In the genomic region with DNA sequence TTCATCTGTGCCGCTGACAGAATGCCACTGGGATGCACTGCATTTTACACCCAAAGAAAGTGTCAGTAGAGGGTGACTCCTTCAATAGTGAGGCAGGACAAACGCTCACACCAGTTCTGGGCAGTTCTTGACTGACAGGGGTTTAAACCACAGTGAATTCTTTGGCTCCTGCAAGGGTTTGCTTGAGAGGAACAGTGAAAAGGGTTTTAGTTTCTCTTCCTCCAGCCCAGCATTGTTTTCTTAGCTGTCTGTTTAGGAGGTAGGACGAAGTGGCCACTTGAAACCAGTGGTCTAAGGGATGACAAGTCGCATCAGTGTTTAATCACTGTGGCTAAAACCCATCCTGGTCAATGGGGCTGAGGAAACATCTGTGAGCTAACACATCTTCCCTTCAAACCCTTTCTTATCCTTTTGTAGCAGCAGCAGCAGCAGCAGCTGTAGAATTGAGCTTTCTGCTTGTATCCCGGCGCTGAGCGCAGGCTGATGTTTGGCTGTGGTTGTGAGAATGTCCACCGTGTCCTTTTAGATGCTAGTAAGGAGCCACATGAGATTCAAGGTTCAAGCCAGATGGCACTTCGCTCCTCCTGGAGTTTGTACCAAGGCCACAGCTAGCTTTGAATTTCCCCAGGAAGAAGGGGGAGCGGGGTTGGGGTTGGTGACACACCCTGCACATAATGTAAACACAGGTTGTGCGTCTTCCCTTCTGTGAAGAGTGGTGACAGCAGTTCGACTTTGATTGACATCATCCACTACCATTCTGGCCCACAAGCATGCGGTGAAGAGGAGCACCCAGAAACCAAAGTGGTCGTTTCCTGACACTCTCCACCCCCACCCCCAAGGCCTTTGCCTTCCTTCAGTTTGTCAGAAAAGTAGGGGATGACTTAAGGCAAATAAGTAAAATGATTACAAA, we compare ENCODE assay signal across 8 mouse cellular contexts.
DNase-seq lines count a peak whose midpoint lies in the region; ATAC-seq and TF ChIP-seq lines count a peak whose summit lies in the region.

No protein-coding gene starts in this region.

- H3K4me2 ChIP-seq in kidney, embryonic 15.5 days: no peak overlapping the region
- no peak overlapping the region for H3K4me2 ChIP-seq in lung, embryonic 16.5 days (ENCODE audit: low read depth, low read length)

- no peak for TF ChIP-seq CTCF in brain, embryonic 14.5 days (IDR thresholded peaks at IDR 0.05; ENCODE audit: borderline replicate concordance, extremely low read depth, insufficient read depth, insufficient read length)
- TF ChIP-seq CTCF in small intestine, adult 2 months (IDR thresholded peaks at IDR 0.05; ENCODE audit: extremely low read depth, insufficient read length, insufficient replicate concordance, low read depth, low read length): no peak

- ATAC-seq in kidney, embryonic 15.5 days (replicated peaks; ENCODE audit: low FRiP score): no peak; the same call in 1 of the 2 replicates
- ATAC-seq in lung, embryonic 16.5 days (ENCODE audit: low read depth): peak; percentile 75

- no peak overlapping the region for H3K9ac ChIP-seq in kidney, embryonic 15.5 days
- 0 out of 2 replicates have a peak overlapping the region, but pooled peaks have one; percentile 8 for H3K9ac ChIP-seq in lung, embryonic 16.5 days (ENCODE audit: low read length)

- TF ChIP-seq POLR2A in brain, embryonic 14.5 days (IDR thresholded peaks at IDR 0.05; ENCODE audit: borderline replicate concordance, extremely low read depth, insufficient read depth, insufficient read length, poor library complexity, severe bottlenecking): no peak
- TF ChIP-seq POLR2A in small intestine, adult 2 months (IDR thresholded peaks at IDR 0.05; ENCODE audit: low read depth, low read length): no peak

- H3K36me3 ChIP-seq in kidney, embryonic 15.5 days: no peaks in the 10 kb centered on the region
- no peaks in the 10 kb centered on the region for H3K36me3 ChIP-seq in lung, embryonic 16.5 days (ENCODE audit: control insufficient read depth, insufficient read depth, low read length)
- no peaks in the 10 kb centered on the region for H3K36me3 ChIP-seq in small intestine, adult 2 months (ENCODE audit: control insufficient read depth, insufficient read depth, low read length)

- H3K27ac ChIP-seq in kidney, embryonic 15.5 days: peak overlapping the region; percentile 28; the same call in 1 of the 2 replicates
- peak overlapping the region; percentile 72 for H3K27ac ChIP-seq in lung, embryonic 16.5 days (ENCODE audit: low read length)
- H3K27ac ChIP-seq in small intestine, adult 2 months (ENCODE audit: insufficient read depth, low read depth, low read length): peak overlapping the region; percentile 24; the same call in 1 of the 2 replicates

- H3K9me3 ChIP-seq in kidney, embryonic 15.5 days (replicated peaks): no peaks in the 10 kb centered on the region
- no peaks in the 10 kb centered on the region for H3K9me3 ChIP-seq in lung, embryonic 16.5 days (ENCODE audit: control insufficient read depth, low read length)

- no peak overlapping the region for H3K4me3 ChIP-seq in kidney, embryonic 15.5 days (replicated peaks)
- H3K4me3 ChIP-seq in lung, embryonic 16.5 days (ENCODE audit: low read length): no peak overlapping the region
- no peak overlapping the region for H3K4me3 ChIP-seq in small intestine, adult 2 months (ENCODE audit: low read depth, low read length)

- DNase-seq in kidney, adult 9 months: no peak
- DNase-seq in brain, embryonic 14.5 days (ENCODE audit: low read depth): peak; percentile 45
- no peak for DNase-seq in adipocyte (ENCODE audit: low spot score)
- no peak for DNase-seq in retina, postnatal 1 day
- DNase-seq in frontal cortex, postnatal 25 days (ENCODE audit: low spot score in 2 of 2): no peak

- no peaks in the 10 kb centered on the region for H3K27me3 ChIP-seq in kidney, embryonic 15.5 days
- H3K27me3 ChIP-seq in lung, embryonic 16.5 days (ENCODE audit: control insufficient read depth, insufficient read depth, low read depth, low read length): no peaks in the 10 kb centered on the region
- no peaks in the 10 kb centered on the region for H3K27me3 ChIP-seq in small intestine, adult 2 months (ENCODE audit: control insufficient read depth, insufficient read depth, low read length)

- H3K4me1 ChIP-seq in kidney, embryonic 15.5 days: peaks cover 9% of the 10 kb centered on the region
- peaks cover 10% of the 10 kb centered on the region; the same call in 1 of the 2 replicates for H3K4me1 ChIP-seq in lung, embryonic 16.5 days (replicated peaks; ENCODE audit: control insufficient read depth, insufficient read depth, low read length)
- peaks cover 7% of the 10 kb centered on the region; the same call in 1 of the 2 replicates for H3K4me1 ChIP-seq in small intestine, adult 2 months (ENCODE audit: control insufficient read depth, insufficient read depth, insufficient read length, low read length)

- WGBS in kidney, embryonic 15.5 days: 50% methylated on average over 14 of the region's 14 CpGs
- 43% methylated on average over 14 of the region's 14 CpGs for WGBS in lung, embryonic 16.5 days
- 33% methylated on average over 14 of the region's 14 CpGs for WGBS in small intestine, adult 2 months
